Mouse (Mus musculus) liver, embryonic 14.5 days (tissue): ENCODE measurements around the gene Dennd1a.

Experiments used
- CTCF ChIP-seq: IDR thresholded peaks from 2 replicates; pipeline ENCODE4 v1.5.1; 2016; ENCODE audit warnings: antibody characterized with exemption, low read depth, control low read depth
- EP300 ChIP-seq: IDR thresholded peaks from 2 replicates; pipeline ENCODE4 v1.6.1; 2016; ENCODE audit warnings: antibody characterized with exemption, low read depth

GRCm38 (mm10) chr2:37908296-37908695 lies 378.9 kb downstream of the Dennd1a start:
- TF ChIP-seq CTCF (no peak), EP300 (no peak)
